Mouse (Mus musculus) testis, adult 2 months (tissue): ENCODE results near the gene Clec4a2. TPM values are rescaled to one million over a fixed set of nuclear protein-coding genes. Genes with fewer than 3 reads are reported as not detected.
"Not testable (repeated sequence)": the region's sequence is repeated elsewhere in the genome, so short reads cannot be mapped to it uniquely, and the experiment has no call there.

ENCODE experiments used
- H3K27ac ChIP-seq: fragments of 200-500 bp; 2 replicates; pipeline ENCODE4 v1.5.1; 2012; ENCODE audit warnings: low read depth, low read length; ENCODE audit not compliant: control insufficient read depth, insufficient read depth
- H3K27me3 ChIP-seq: fragments of 200-500 bp; 2 replicates; pipeline ENCODE4 v1.6.1; 2012; ENCODE audit warnings: mild to moderate bottlenecking, low read length, moderate library complexity; ENCODE audit not compliant: control insufficient read depth, insufficient read depth
- H3K36me3 ChIP-seq: fragments of 200-500 bp; 2 replicates; pipeline ENCODE4 v1.6.1; 2012; ENCODE audit warnings: mild to moderate bottlenecking, low read length; ENCODE audit not compliant: control insufficient read depth, insufficient read depth
- H3K4me1 ChIP-seq: fragments of 200-500 bp; 2 replicates; pipeline ENCODE4 v1.6.1; 2012; ENCODE audit warnings: low read length; ENCODE audit not compliant: control insufficient read depth, insufficient read depth
- H3K4me3 ChIP-seq: fragments of 200-500 bp; 2 replicates; pipeline ENCODE4 v1.5.1; 2012; ENCODE audit warnings: low read depth, mild to moderate bottlenecking, low read length, moderate library complexity, mixed read lengths; ENCODE audit not compliant: control insufficient read depth
- CTCF ChIP-seq: fragments of 200-500 bp; IDR thresholded peaks from 2 replicates; pipeline ENCODE4 v1.5.1; 2012; ENCODE audit warnings: low read depth, mild to moderate bottlenecking, inconsistent platforms, low read length, moderate library complexity; ENCODE audit not compliant: control insufficient read depth, insufficient read depth, insufficient replicate concordance
- POLR2A ChIP-seq: fragments of 200-500 bp; IDR thresholded peaks from 2 replicates; pipeline ENCODE4 v1.6.1; 2012; ENCODE audit warnings: low read depth, mild to moderate bottlenecking, inconsistent platforms, low read length, moderate library complexity; ENCODE audit not compliant: control insufficient read depth
- polyA plus RNA-seq: library from polyadenylated mRNA; depleted of rRNA; stranded (reverse); fragments of >200 nt; gene quantifications from 2 replicates; pipeline ENCODE4 v1.2.3, GENCODE M21; 2012; rRNA removed

Clec4a2 gene
- polyA plus RNA-seq, result 3.9 and 4.1 TPM in 2 replicates

GRCm38 (mm10) chr6:123106128-123106527 is at the start of gene Clec4a2:
TSS of gene Clec4a2 (plus strand) at chr6:123106428.
- H3K4me1 ChIP-seq, H3K4me3 ChIP-seq, H3K27me3 ChIP-seq, H3K36me3 ChIP-seq, H3K27ac ChIP-seq: not testable (repeated sequence)

DNA sequence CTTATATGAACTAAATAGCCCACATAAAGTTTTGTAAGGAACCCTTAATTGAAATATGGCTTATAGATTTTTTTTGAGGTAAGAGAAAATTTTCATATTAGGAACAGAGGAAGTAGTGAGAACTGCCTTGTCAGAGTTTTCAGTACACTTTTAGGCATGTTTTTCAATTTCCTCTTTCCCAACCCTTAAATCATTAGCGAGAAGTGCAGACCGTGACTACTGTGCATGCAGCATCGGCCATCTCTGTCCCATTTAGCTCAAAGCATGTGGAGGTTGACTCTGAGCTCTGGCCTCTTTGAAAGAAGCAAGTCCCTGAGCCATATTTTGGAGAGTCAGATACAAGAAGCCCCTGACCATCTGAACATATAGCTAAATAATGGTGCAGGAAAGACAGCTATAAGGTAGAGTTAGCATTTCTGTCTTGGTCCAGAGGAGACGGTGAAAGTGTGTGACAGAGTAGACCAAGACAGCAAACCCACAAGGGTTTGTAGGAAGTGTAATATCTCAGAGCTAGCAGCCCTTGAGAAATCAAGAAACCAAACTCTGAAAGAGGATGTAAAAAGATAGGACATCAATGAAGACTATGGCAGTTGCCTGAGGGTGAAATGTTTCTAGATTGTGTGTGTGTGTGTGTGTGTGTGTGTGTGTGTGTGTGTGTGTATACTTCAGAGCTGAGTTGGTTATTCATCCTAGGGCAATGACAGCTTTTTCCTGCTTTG is 10.9 kb upstream of the Clec4a2 start:
- Histone ChIP-seq H3K4me3 (no peak overlapping the region), H3K4me1 (no peaks in the 10 kb centered on the region), H3K36me3 (no peaks in the 10 kb centered on the region), H3K27me3 (no peaks in the 10 kb centered on the region), H3K27ac (no peak overlapping the region)
- TF ChIP-seq POLR2A, result no peak
- TF ChIP-seq CTCF, result no peak

- Histone ChIP-seq H3K36me3 (no peaks in the 10 kb centered on the region), H3K4me3 (no peak overlapping the region), H3K4me1 (no peaks in the 10 kb centered on the region), H3K27me3 (no peaks in the 10 kb centered on the region), H3K27ac (no peak overlapping the region)
- TF ChIP-seq CTCF (no peak), POLR2A (no peak)
These were observed 17.0 kb downstream of the Clec4a2 start for GRCm38 (mm10) chr6:123123195-123123594.

GRCm38 (mm10) chr6:123127173-123127572 is 20.9 kb downstream of the Clec4a2 start:
- Histone ChIP-seq H3K4me1 (no peaks in the 10 kb centered on the region), H3K36me3 (no peaks in the 10 kb centered on the region), H3K27ac (no peak overlapping the region), H3K27me3 (no peaks in the 10 kb centered on the region), H3K4me3 (no peak overlapping the region)
- TF ChIP-seq POLR2A (no peak), CTCF (no peak)

DNA sequence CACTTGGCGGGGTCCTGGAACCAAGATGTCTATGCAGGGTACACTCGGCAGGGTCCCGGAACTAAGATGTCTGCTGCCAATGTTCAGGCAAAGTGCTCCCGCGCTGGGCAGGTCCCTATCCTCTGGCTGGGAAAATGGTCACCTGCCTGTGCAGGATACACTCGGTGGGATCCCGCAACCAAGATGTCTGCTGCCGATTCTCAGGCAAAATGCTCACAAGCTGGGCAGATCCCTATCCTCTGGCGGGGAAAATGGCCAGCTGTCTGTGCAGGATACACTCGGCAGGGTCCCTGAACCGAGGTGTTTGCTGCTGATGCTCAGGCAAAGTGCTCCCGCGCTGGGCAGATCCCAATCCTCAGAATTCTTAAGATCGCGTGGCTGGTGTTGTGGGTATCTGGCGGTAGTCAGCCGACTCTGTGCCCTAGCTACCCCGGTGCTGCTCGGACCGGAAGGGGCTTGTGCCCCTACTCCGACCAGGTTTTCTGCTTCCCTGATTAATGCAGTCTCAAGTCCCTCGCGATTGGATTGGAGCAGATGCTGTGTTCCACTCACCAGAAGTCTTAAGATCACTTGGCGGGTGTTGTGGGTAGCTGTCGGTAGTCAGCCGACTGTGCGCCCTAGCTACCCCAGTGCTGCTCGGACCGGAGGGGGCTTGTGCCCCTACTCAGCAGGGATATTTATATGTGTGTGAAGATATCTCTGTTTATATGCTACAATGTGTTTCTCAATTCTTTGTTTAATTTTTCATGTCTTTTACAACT is 31.7 kb downstream of the Clec4a2 start:
- H3K27me3 ChIP-seq, H3K4me1 ChIP-seq, H3K36me3 ChIP-seq, H3K27ac ChIP-seq: not testable (repeated sequence)
- peak overlapping the region; percentile 5; the same call in 1 of the 2 replicates for H3K4me3 ChIP-seq

GRCm38 (mm10) chr6:123170106-123170505 is 63.9 kb downstream of the Clec4a2 start:
- Histone ChIP-seq H3K27me3 (no peaks in the 10 kb centered on the region), H3K4me3 (no peak overlapping the region), H3K27ac (no peak overlapping the region), H3K4me1 (no peaks in the 10 kb centered on the region), H3K36me3 (no peaks in the 10 kb centered on the region)
- TF ChIP-seq POLR2A (no peak), CTCF (no peak)

GRCm38 (mm10) chr6:123171040-123171439 is 64.8 kb downstream of the Clec4a2 start:
- Histone ChIP-seq H3K27me3 (no peaks in the 10 kb centered on the region), H3K36me3 (no peaks in the 10 kb centered on the region), H3K4me1 (no peaks in the 10 kb centered on the region), H3K27ac (no peak overlapping the region), H3K4me3 (no peak overlapping the region)
- TF ChIP-seq POLR2A (no peak), CTCF (no peak)
